Mouse (Mus musculus): ENCODE results near the gene Uevld. TPM values are rescaled to one million over a fixed set of nuclear protein-coding genes. Genes with fewer than 3 reads are reported as not detected.

Uevld gene
- polyA plus RNA-seq, 1 experiment from 2014 or later, result 11.0 TPM

- Histone ChIP-seq H3K4me3 (ENCODE audit: low read length) (no peak overlapping the region), H3K4me2 (replicated peaks; ENCODE audit: low read depth, low read length) (no peak overlapping the region), H3K27me3 (ENCODE audit: insufficient read depth, low read length) (no peaks in the 10 kb centered on the region), H3K27ac (ENCODE audit: low read length) (no peak overlapping the region), H3K36me3 (ENCODE audit: insufficient read depth, low read length) (no peaks in the 10 kb centered on the region), H3K4me1 (ENCODE audit: insufficient read depth, low read length) (no peaks in the 10 kb centered on the region), H3K9me3 (ENCODE audit: low read length) (0 out of 2 replicates have a peak, but pooled peaks cover 2% of the 10 kb centered on the region), H3K9ac (replicated peaks; ENCODE audit: low read length) (no peak overlapping the region)
- ATAC-seq (ENCODE audit: low FRiP score, low TSS enrichment), result no peak
- 96% methylated on average over 4 of the region's 4 CpGs for WGBS
Observed at GRCm38 (mm10) chr7:46974648-46975047, 16.3 kb upstream of the Uevld start.

GRCm38 (mm10) chr7:46969898-46970297 lies 11.6 kb upstream of the Uevld start:
- WGBS, result 88% methylated on average over 4 of the region's 4 CpGs
- Histone ChIP-seq H3K9me3 (ENCODE audit: low read length) (0 out of 2 replicates have a peak, but pooled peaks cover 2% of the 10 kb centered on the region), H3K9ac (replicated peaks; ENCODE audit: low read length) (no peak overlapping the region), H3K36me3 (ENCODE audit: insufficient read depth, low read length) (no peaks in the 10 kb centered on the region), H3K27me3 (ENCODE audit: insufficient read depth, low read length) (no peaks in the 10 kb centered on the region), H3K4me3 (ENCODE audit: low read length) (no peak overlapping the region), H3K4me1 (ENCODE audit: insufficient read depth, low read length) (no peaks in the 10 kb centered on the region), H3K27ac (ENCODE audit: low read length) (no peak overlapping the region), H3K4me2 (replicated peaks; ENCODE audit: low read depth, low read length) (no peak overlapping the region)
- ATAC-seq (ENCODE audit: low FRiP score, low TSS enrichment), result no peak

DNA sequence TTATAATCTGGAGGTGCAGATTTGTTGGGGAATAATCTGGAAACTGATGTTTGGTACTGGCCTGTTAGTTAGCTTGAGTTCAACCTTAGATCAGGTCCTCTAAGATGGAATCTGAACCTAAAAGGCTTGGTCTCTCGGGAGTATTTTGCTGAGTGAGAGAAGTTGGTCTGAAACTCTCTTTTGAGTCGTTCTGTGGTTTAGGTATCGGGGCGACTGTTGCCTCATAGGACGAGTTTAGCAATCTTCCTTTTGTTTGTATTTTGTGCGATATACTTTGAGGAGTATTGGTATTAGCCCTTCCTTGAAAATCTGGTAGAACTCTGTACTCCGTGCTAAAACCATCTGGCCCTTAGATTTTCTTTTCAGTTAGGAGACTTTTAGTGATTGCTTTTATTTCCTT lies 5.7 kb upstream of the Uevld start:
- no peaks in the 10 kb centered on the region for H3K36me3 ChIP-seq (ENCODE audit: insufficient read depth, low read length)
- H3K4me2 ChIP-seq (replicated peaks; ENCODE audit: low read depth, low read length), result no peak overlapping the region
- WGBS, result 87% methylated on average over 7 of the region's 7 CpGs
- H3K27me3 ChIP-seq (ENCODE audit: insufficient read depth, low read length), result 0 out of 2 replicates have a peak, but pooled peaks cover 4% of the 10 kb centered on the region
- H3K27ac ChIP-seq (ENCODE audit: low read length), result no peak overlapping the region
- H3K4me1 ChIP-seq (ENCODE audit: insufficient read depth, low read length), result peaks cover 12% of the 10 kb centered on the region; the same call in 1 of the 2 replicates
- H3K9me3 ChIP-seq (ENCODE audit: low read length), result no peaks in the 10 kb centered on the region
- H3K9ac ChIP-seq (replicated peaks; ENCODE audit: low read length), result no peak overlapping the region
- H3K4me3 ChIP-seq (ENCODE audit: low read length), result no peak overlapping the region
- ATAC-seq (ENCODE audit: low FRiP score, low TSS enrichment), result no peak

DNA sequence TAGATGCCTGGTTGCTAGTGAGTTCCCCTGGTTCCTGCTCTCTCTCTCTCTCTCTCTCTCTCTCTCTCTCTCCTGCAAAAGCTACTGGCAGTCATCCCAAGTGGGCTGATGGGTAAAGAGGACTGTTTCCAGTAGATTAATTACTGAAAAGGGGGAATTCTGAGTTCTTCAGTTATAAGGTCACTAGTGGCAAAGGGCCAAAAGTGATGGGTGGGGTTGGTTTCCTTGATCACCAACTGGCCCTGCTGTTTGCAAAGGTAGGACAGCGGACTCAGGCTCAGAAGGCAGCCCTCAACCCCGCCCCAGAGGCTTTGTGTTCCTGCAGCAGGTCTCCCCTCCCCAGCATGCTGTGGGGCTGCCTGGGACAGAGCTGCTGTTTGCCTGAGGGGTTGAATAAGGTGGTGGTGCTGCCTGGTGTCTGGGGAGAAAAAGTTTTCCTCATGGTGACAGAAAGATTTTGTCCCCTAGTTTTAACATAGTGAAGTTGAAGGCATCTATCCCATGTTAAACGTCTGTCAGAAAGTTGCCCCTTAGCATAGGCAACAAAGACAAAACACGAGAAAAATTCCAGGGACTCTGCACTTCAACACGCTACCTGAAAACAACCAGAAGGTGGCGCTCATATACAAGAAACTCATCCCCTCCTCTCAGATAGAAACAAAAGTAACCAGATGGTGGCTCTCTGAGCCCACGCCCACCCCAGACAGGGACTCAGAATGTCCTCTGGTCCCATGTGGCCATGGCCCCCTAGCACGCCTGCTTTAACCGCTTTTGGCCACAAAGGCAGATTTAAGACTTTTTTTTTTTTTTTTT lies 4.7 kb upstream of the Uevld start:
- under 1% methylated on average over 9 of the region's 9 CpGs for WGBS
- Histone ChIP-seq H3K4me2 (replicated peaks; ENCODE audit: low read depth, low read length) (peak overlapping the region; percentile 12; the same call in 1 of the 2 replicates), H3K27me3 (ENCODE audit: insufficient read depth, low read length) (0 out of 2 replicates have a peak, but pooled peaks cover 4% of the 10 kb centered on the region), H3K9ac (replicated peaks; ENCODE audit: low read length) (peak overlapping the region; percentile 48; the same call in 1 of the 2 replicates), H3K27ac (ENCODE audit: low read length) (0 out of 2 replicates have a peak overlapping the region, but pooled peaks have one; percentile 38), H3K4me1 (ENCODE audit: insufficient read depth, low read length) (peaks cover 12% of the 10 kb centered on the region; the same call in 1 of the 2 replicates), H3K36me3 (ENCODE audit: insufficient read depth, low read length) (no peaks in the 10 kb centered on the region), H3K9me3 (ENCODE audit: low read length) (no peaks in the 10 kb centered on the region), H3K4me3 (ENCODE audit: low read length) (no peak overlapping the region)
- ATAC-seq (ENCODE audit: low FRiP score, low TSS enrichment), result peak; percentile 81

DNA sequence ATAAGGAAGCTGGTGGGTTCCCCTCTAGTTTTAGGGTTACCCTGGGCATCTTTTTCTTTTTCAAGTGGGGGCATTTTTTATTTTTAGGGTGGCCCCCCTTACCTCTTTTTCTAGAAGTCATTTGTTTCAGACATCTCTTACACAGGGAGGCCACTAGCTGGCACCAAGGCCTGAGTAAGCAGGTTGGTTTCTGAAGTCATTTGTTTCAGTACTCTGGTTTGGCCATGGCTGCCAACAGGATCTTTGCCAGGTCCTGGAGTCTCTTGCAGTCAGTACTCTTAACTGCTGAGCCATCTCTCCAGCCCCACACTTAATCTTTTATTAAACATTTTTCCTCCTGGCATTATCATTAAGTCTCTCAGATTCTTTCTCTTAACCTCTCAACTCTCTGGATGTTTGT lies 3.8 kb upstream of the Uevld start:
- no peak overlapping the region for H3K4me2 ChIP-seq (replicated peaks; ENCODE audit: low read depth, low read length)
- H3K36me3 ChIP-seq (ENCODE audit: insufficient read depth, low read length), result no peaks in the 10 kb centered on the region
- no peak overlapping the region for H3K4me3 ChIP-seq (ENCODE audit: low read length)
- H3K9me3 ChIP-seq (ENCODE audit: low read length), result no peaks in the 10 kb centered on the region
- H3K27me3 ChIP-seq (ENCODE audit: insufficient read depth, low read length), result 0 out of 2 replicates have a peak, but pooled peaks cover 4% of the 10 kb centered on the region
- H3K9ac ChIP-seq (replicated peaks; ENCODE audit: low read length), result no peak overlapping the region
- no peak for ATAC-seq (ENCODE audit: low FRiP score, low TSS enrichment)
- peaks cover 19% of the 10 kb centered on the region for H3K4me1 ChIP-seq (ENCODE audit: insufficient read depth, low read length)
- H3K27ac ChIP-seq (ENCODE audit: low read length), result no peak overlapping the region

DNA sequence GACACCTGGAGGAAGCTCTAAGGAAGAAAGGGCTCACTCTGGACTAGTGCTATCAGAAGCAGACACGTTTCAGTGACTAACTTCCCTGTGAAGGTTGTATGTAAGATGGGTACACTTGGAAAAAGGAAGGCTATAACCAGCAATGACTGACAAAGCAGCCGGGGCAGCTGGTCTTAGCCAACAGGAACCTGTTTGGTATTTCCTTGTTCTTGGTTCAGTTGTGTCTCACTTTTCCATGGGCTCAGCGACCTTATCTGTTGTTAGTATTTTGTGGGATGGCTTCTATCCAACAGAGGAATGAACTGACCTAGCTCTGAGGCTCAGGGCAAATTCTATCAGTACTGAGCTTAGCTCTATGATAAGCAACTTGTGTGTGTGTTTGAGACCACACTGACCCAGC lies 2.7 kb upstream of the Uevld start:
- no peak overlapping the region for H3K4me3 ChIP-seq (ENCODE audit: low read length)
- no peak for ATAC-seq (ENCODE audit: low FRiP score, low TSS enrichment)
- WGBS, result 62% methylated on average over 3 of the region's 3 CpGs
- no peak overlapping the region for H3K27ac ChIP-seq (ENCODE audit: low read length)
- peaks cover 19% of the 10 kb centered on the region for H3K4me1 ChIP-seq (ENCODE audit: insufficient read depth, low read length)
- no peaks in the 10 kb centered on the region for H3K36me3 ChIP-seq (ENCODE audit: insufficient read depth, low read length)
- no peaks in the 10 kb centered on the region for H3K9me3 ChIP-seq (ENCODE audit: low read length)
- H3K4me2 ChIP-seq (replicated peaks; ENCODE audit: low read depth, low read length), result no peak overlapping the region
- H3K27me3 ChIP-seq (ENCODE audit: insufficient read depth, low read length), result 0 out of 2 replicates have a peak, but pooled peaks cover 4% of the 10 kb centered on the region
- no peak overlapping the region for H3K9ac ChIP-seq (replicated peaks; ENCODE audit: low read length)

DNA sequence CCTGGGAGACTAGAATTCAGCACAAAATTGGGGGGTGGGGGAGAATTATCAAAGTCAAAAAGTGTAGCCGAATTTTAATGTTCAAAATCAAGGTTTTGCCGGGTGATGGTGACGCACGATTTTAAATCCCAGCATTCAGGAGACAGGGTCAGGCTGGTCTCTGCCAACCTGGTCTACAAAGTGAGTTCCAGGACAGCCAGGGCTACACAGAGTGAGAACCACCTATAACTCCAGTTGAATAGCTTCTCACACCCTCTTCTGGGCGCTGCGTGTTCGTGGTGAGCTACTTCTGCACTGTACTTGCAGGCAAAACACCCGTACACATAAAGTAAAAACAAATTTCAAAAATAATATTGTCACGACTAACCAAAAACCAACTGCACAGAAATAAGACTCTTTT lies 526 bp upstream of the Uevld start:
- WGBS, result 17% methylated on average over 9 of the region's 9 CpGs
- peak overlapping the region; percentile 87 for H3K4me2 ChIP-seq (replicated peaks; ENCODE audit: low read depth, low read length)
- H3K36me3 ChIP-seq (ENCODE audit: insufficient read depth, low read length), result peaks cover 11% of the 10 kb centered on the region
- peaks cover 19% of the 10 kb centered on the region for H3K4me1 ChIP-seq (ENCODE audit: insufficient read depth, low read length)
- H3K27me3 ChIP-seq (ENCODE audit: insufficient read depth, low read length), result 0 out of 2 replicates have a peak, but pooled peaks cover 4% of the 10 kb centered on the region
- H3K9me3 ChIP-seq (ENCODE audit: low read length), result no peaks in the 10 kb centered on the region
- H3K27ac ChIP-seq (ENCODE audit: low read length), result no peak overlapping the region
- ATAC-seq (ENCODE audit: low FRiP score, low TSS enrichment), result peak; percentile 28; the same call in 1 of the 2 replicates
- H3K9ac ChIP-seq (replicated peaks; ENCODE audit: low read length), result peak overlapping the region; percentile 78
- H3K4me3 ChIP-seq (ENCODE audit: low read length), result peak overlapping the region; percentile 70

DNA sequence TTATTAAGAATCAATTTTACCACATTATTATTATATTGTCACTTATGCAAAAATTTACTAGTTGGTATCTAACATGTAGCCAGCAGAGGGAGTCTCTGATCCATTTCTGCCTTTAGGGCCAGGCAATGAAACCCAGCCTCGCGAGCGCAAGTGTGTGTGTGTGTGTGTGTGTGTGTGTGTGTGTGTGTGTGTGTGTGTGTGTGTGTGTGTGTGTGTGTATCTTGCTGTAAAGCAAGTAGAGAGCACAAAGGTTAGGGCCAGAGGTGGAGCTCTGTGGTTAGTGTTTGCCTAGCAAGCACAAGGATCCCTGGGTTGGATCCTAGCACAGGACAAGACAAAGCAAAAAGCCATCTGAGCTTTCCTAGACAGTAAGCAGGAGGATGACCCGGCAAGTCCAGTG lies 22.5 kb downstream of the Uevld start:
- Histone ChIP-seq H3K4me3 (ENCODE audit: low read length) (no peak overlapping the region), H3K27ac (ENCODE audit: low read length) (no peak overlapping the region), H3K9ac (replicated peaks; ENCODE audit: low read length) (no peak overlapping the region), H3K27me3 (ENCODE audit: insufficient read depth, low read length) (no peaks in the 10 kb centered on the region), H3K4me2 (replicated peaks; ENCODE audit: low read depth, low read length) (no peak overlapping the region), H3K36me3 (ENCODE audit: insufficient read depth, low read length) (peaks cover 25% of the 10 kb centered on the region), H3K9me3 (ENCODE audit: low read length) (no peaks in the 10 kb centered on the region), H3K4me1 (ENCODE audit: insufficient read depth, low read length) (no peaks in the 10 kb centered on the region)
- no peak for ATAC-seq (ENCODE audit: low FRiP score, low TSS enrichment)
- 57% methylated on average over 4 of the region's 4 CpGs for WGBS

DNA sequence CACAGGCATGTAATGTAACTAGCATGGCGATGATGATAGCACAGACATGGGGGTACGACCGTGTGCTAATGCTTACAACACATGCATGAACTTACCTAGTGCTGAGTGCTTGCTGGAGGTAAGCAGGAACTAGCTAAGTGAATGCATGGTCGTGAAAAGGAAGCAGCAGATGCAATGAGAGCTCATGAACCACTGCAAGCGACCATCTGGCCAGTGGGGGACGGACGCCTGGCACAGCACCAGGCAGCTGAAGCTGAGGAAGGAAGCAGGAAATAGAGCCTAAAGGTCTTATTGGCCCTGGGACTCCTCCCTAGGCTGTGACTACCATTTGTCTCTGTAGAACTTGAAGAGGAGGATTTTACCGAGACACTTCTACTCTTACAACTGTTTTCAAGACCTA lies 23.5 kb downstream of the Uevld start:
- WGBS, result 59% methylated on average over 8 of the region's 8 CpGs
- H3K4me1 ChIP-seq (ENCODE audit: insufficient read depth, low read length), result no peaks in the 10 kb centered on the region
- no peak overlapping the region for H3K9ac ChIP-seq (replicated peaks; ENCODE audit: low read length)
- no peak for ATAC-seq (ENCODE audit: low FRiP score, low TSS enrichment)
- H3K27me3 ChIP-seq (ENCODE audit: insufficient read depth, low read length), result no peaks in the 10 kb centered on the region
- no peak overlapping the region for H3K4me3 ChIP-seq (ENCODE audit: low read length)
- H3K9me3 ChIP-seq (ENCODE audit: low read length), result no peaks in the 10 kb centered on the region
- no peak overlapping the region for H3K27ac ChIP-seq (ENCODE audit: low read length)
- no peak overlapping the region for H3K4me2 ChIP-seq (replicated peaks; ENCODE audit: low read depth, low read length)
- H3K36me3 ChIP-seq (ENCODE audit: insufficient read depth, low read length), result peaks cover 24% of the 10 kb centered on the region

GRCm38 (mm10) chr7:46931370-46931769 lies 27.0 kb downstream of the Uevld start:
- Histone ChIP-seq H3K4me2 (replicated peaks; ENCODE audit: low read depth, low read length) (no peak overlapping the region), H3K27me3 (ENCODE audit: insufficient read depth, low read length) (no peaks in the 10 kb centered on the region), H3K27ac (ENCODE audit: low read length) (no peak overlapping the region), H3K4me3 (ENCODE audit: low read length) (no peak overlapping the region), H3K9me3 (ENCODE audit: low read length) (no peaks in the 10 kb centered on the region), H3K36me3 (ENCODE audit: insufficient read depth, low read length) (peaks cover 21% of the 10 kb centered on the region), H3K4me1 (ENCODE audit: insufficient read depth, low read length) (no peaks in the 10 kb centered on the region), H3K9ac (replicated peaks; ENCODE audit: low read length) (no peak overlapping the region)
- no peak for ATAC-seq (ENCODE audit: low FRiP score, low TSS enrichment)
- 95% methylated on average over 3 of the region's 3 CpGs for WGBS

All from kidney, embryonic 16.5 days (tissue).